Comparison of ENCODE assay signal across 12 mouse cellular contexts in the genomic region with DNA sequence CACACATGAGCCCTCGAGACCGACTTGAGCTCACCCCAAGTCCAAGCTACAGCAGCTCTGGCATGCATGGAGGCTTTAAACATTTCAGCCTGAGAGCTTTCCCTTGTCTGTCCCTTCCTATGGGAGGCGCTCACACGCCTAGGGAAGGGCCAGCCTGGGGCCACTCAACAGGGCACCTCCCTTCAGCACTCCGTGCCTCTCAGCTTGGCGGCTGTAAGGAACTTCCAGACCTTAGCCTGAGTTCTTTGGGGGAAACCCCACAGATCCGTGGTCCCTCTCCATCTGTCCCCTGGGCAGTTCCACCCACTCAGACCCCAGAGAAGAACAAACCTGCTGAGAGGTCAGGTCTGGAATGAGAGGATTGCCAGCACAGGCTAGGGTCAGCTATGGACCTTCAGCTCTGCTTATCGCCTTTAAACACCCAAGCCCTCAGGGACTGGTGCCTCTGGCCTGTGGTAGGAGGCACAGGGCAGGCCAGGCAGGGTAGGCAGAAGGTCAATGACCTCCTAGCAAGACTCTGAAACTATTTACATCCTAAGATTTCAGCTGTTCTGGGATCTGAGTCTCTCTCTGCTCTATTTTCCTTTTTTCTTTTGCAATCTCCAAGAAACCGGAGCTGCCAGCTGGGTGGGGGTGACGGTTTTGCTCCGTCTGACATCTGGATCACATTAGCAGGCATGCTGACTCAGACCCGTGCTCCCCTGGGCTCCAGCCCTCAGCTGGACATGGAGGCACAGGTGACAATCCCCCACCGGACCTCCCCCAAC. TPM values are rescaled to one million over a fixed set of nuclear protein-coding genes. Genes with fewer than 3 reads are reported as not detected.
A peak's percentile ranks its signal among the peaks of the same experiment; 100 is the strongest.
DNase-seq lines count a peak whose midpoint lies in the region; ATAC-seq lines count a peak whose summit lies in the region.
"Had no signal": no experiment of that assay in that cellular context is flagged by ENCODE, and none has a peak within 500 bp of the region (broad histone marks: within the 10 kb centered on the region; RNA-seq: fewer than 3 reads in every experiment).

No protein-coding gene starts in this region.

- no peak overlapping the region for H3K4me3 ChIP-seq in intestine, embryonic 16.5 days (ENCODE audit: low read length)
- H3K4me3 ChIP-seq in intestine, embryonic 15.5 days (replicated peaks): no peak overlapping the region
- H3K4me3 ChIP-seq in limb, embryonic 12.5 days (replicated peaks): no peak overlapping the region
- no peak overlapping the region for H3K4me3 ChIP-seq in forebrain, embryonic 14.5 days (ENCODE audit: low read depth, low read length)
- H3K4me3 ChIP-seq in kidney, embryonic 16.5 days (ENCODE audit: low read length): no peak overlapping the region

- no peaks in the 10 kb centered on the region for H3K27me3 ChIP-seq in intestine, embryonic 16.5 days (replicated peaks; ENCODE audit: control insufficient read depth, insufficient read depth, low read length)
- H3K27me3 ChIP-seq in intestine, embryonic 15.5 days (replicated peaks): no peaks in the 10 kb centered on the region
- no peaks in the 10 kb centered on the region for H3K27me3 ChIP-seq in limb, embryonic 12.5 days
- no peaks in the 10 kb centered on the region for H3K27me3 ChIP-seq in forebrain, embryonic 14.5 days (replicated peaks; ENCODE audit: control insufficient read depth, insufficient read depth, low read length)
- H3K27me3 ChIP-seq in kidney, embryonic 16.5 days (ENCODE audit: insufficient read depth, low read length): no peaks in the 10 kb centered on the region

- H3K4me1 ChIP-seq in intestine, embryonic 16.5 days (ENCODE audit: control insufficient read depth, insufficient read depth, low read length): peaks cover 45% of the 10 kb centered on the region
- H3K4me1 ChIP-seq in intestine, embryonic 15.5 days (replicated peaks): peaks cover 32% of the 10 kb centered on the region
- H3K4me1 ChIP-seq in limb, embryonic 12.5 days (replicated peaks): peaks cover 49% of the 10 kb centered on the region
- H3K4me1 ChIP-seq in forebrain, embryonic 14.5 days (ENCODE audit: control insufficient read depth, insufficient read depth, low read length): no peaks in the 10 kb centered on the region
- peaks cover 12% of the 10 kb centered on the region for H3K4me1 ChIP-seq in kidney, embryonic 16.5 days (ENCODE audit: insufficient read depth, low read length)

- H3K4me2 ChIP-seq in intestine, embryonic 16.5 days (ENCODE audit: low read depth, low read length): no peak overlapping the region
- no peak overlapping the region for H3K4me2 ChIP-seq in intestine, embryonic 15.5 days (replicated peaks)
- H3K4me2 ChIP-seq in limb, embryonic 12.5 days: peak overlapping the region; percentile 28; the same call in 1 of the 2 replicates
- no peak overlapping the region for H3K4me2 ChIP-seq in forebrain, embryonic 14.5 days (ENCODE audit: low read length)
- no peak overlapping the region for H3K4me2 ChIP-seq in kidney, embryonic 16.5 days (replicated peaks; ENCODE audit: low read depth, low read length)

- H3K9ac ChIP-seq in intestine, embryonic 16.5 days (ENCODE audit: low read depth, low read length): peak overlapping the region; percentile 45; the same call in 1 of the 2 replicates
- H3K9ac ChIP-seq in intestine, embryonic 15.5 days: no peak overlapping the region
- H3K9ac ChIP-seq in limb, embryonic 12.5 days (replicated peaks): no peak overlapping the region
- no peak overlapping the region for H3K9ac ChIP-seq in forebrain, embryonic 14.5 days (ENCODE audit: low read length)
- no peak overlapping the region for H3K9ac ChIP-seq in kidney, embryonic 16.5 days (replicated peaks; ENCODE audit: low read length)

- DNase-seq in adipocyte (ENCODE audit: low spot score): peak; percentile 88
- peak; percentile 81 for DNase-seq in gastrocnemius, adult 18-20 months (ENCODE audit: low spot score)
- DNase-seq in forebrain, embryonic 14.5 days (ENCODE audit: low spot score): no peak
- no peak for DNase-seq in frontal cortex, adult 2 months (ENCODE audit: extremely low spot score in 1 of 2, low spot score in 1 of 2)
- DNase-seq: cerebellum, adult 18-20 months; right cerebral cortex, postnatal 4 days had no signal

- peak; percentile 14 for ATAC-seq in intestine, embryonic 16.5 days
- ATAC-seq in intestine, embryonic 15.5 days: no peak
- ATAC-seq in limb, embryonic 12.5 days (ENCODE audit: insufficient number of reproducible peaks, insufficient read depth, low FRiP score, low TSS enrichment, low read depth): no peak
- ATAC-seq in forebrain, embryonic 14.5 days: no peak
- ATAC-seq in kidney, embryonic 16.5 days (ENCODE audit: low FRiP score, low TSS enrichment): no peak
- ATAC-seq: inflammation-experienced regulatory T-cells, adult 6 months had no signal

- 54% methylated on average over 13 of the region's 13 CpGs for WGBS in intestine, embryonic 16.5 days
- 50% methylated on average over 13 of the region's 13 CpGs for WGBS in intestine, embryonic 15.5 days
- WGBS in limb, embryonic 12.5 days: 18% methylated on average over 13 of the region's 13 CpGs
- 58% methylated on average over 13 of the region's 13 CpGs for WGBS in forebrain, embryonic 14.5 days
- 31% methylated on average over 13 of the region's 13 CpGs for WGBS in kidney, embryonic 16.5 days

- no peak overlapping the region; the same call in 1 of the 2 replicates for H3K27ac ChIP-seq in intestine, embryonic 16.5 days (ENCODE audit: low read length)
- H3K27ac ChIP-seq in intestine, embryonic 15.5 days: no peak overlapping the region
- peak overlapping the region; percentile 90 for H3K27ac ChIP-seq in limb, embryonic 12.5 days
- H3K27ac ChIP-seq in forebrain, embryonic 14.5 days (ENCODE audit: low read depth, low read length): no peak overlapping the region
- no peak overlapping the region for H3K27ac ChIP-seq in kidney, embryonic 16.5 days (ENCODE audit: low read length)

- H3K9me3 ChIP-seq in intestine, embryonic 16.5 days (ENCODE audit: control insufficient read depth, low read length): no peaks in the 10 kb centered on the region
- H3K9me3 ChIP-seq in intestine, embryonic 15.5 days: no peaks in the 10 kb centered on the region
- no peaks in the 10 kb centered on the region for H3K9me3 ChIP-seq in limb, embryonic 12.5 days
- H3K9me3 ChIP-seq in forebrain, embryonic 14.5 days (replicated peaks; ENCODE audit: control insufficient read depth, low read length): no peaks in the 10 kb centered on the region
- H3K9me3 ChIP-seq in kidney, embryonic 16.5 days (ENCODE audit: low read length): no peaks in the 10 kb centered on the region
- H3K9me3 ChIP-seq: G1E had no signal

- peaks cover 7% of the 10 kb centered on the region; the same call in 1 of the 2 replicates for H3K36me3 ChIP-seq in intestine, embryonic 16.5 days (ENCODE audit: control insufficient read depth, insufficient read depth, low read length)
- H3K36me3 ChIP-seq in intestine, embryonic 15.5 days: no peaks in the 10 kb centered on the region
- peaks cover 59% of the 10 kb centered on the region for H3K36me3 ChIP-seq in limb, embryonic 12.5 days
- H3K36me3 ChIP-seq in forebrain, embryonic 14.5 days (ENCODE audit: control insufficient read depth, insufficient read depth, low read length): no peaks in the 10 kb centered on the region
- H3K36me3 ChIP-seq in kidney, embryonic 16.5 days (ENCODE audit: insufficient read depth, low read length): no peaks in the 10 kb centered on the region; the same call in none of the 2 replicates
- H3K36me3 ChIP-seq: G1E had no signal

RNA-seq across cellular contexts. Expression of gene Zcchc24, which starts 19.5 kb away (rescaled TPM):
- polyA plus RNA-seq in intestine, embryonic 16.5 days (2015; fragmentation: Nextera tagmentation; extraction: Ambion mirVana): 9.1 and 10.0 TPM in 2 replicates
- polyA plus RNA-seq in intestine, embryonic 15.5 days (2015; fragmentation: Nextera tagmentation; extraction: Ambion mirVana): 20.6 and 21.0 TPM in 2 replicates
- 10 to 100 TPM; 53.7 to 60.4 TPM for total RNA-seq in gastrocnemius, adult 18-20 months (2021)
- polyA plus RNA-seq in limb, embryonic 12.5 days (2016; fragmentation: Nextera tagmentation; extraction: Ambion mirVana): 28.6 and 32.6 TPM in 2 replicates
- 8.0 and 9.8 TPM in 2 replicates for polyA plus RNA-seq in forebrain, embryonic 14.5 days (2014; fragmentation: Nextera tagmentation; extraction: Ambion mirVana)
- polyA plus RNA-seq in frontal cortex, adult 2 months (2012; rRNA removed): 46.0 and 46.3 TPM in 2 replicates
- polyA plus RNA-seq in kidney, embryonic 16.5 days (2015; fragmentation: Nextera tagmentation; extraction: Ambion mirVana): 12.2 and 17.3 TPM in 2 replicates
- polyA plus RNA-seq: G1E had no signal

RNA-seq across cellular contexts. Expression of gene Ppif, which starts 55.4 kb away (rescaled TPM):
- polyA plus RNA-seq in intestine, embryonic 16.5 days (2015; fragmentation: Nextera tagmentation; extraction: Ambion mirVana): 125 and 134 TPM in 2 replicates
- 89.9 and 90.5 TPM in 2 replicates for polyA plus RNA-seq in intestine, embryonic 15.5 days (2015; fragmentation: Nextera tagmentation; extraction: Ambion mirVana)
- total RNA-seq in gastrocnemius, adult 18-20 months (2021): 10 to 100 TPM; 27.3 to 33.8 TPM
- 29.2 and 32.9 TPM in 2 replicates for polyA plus RNA-seq in limb, embryonic 12.5 days (2016; fragmentation: Nextera tagmentation; extraction: Ambion mirVana)
- polyA plus RNA-seq in forebrain, embryonic 14.5 days (2014; fragmentation: Nextera tagmentation; extraction: Ambion mirVana): 25.3 and 28.2 TPM in 2 replicates
- 48.2 and 56.4 TPM in 2 replicates for polyA plus RNA-seq in frontal cortex, adult 2 months (2012; rRNA removed)
- polyA plus RNA-seq in kidney, embryonic 16.5 days (2015; fragmentation: Nextera tagmentation; extraction: Ambion mirVana): 42.4 and 55.5 TPM in 2 replicates

Comparison
In these comparisons a context has a peak if more than half of its experiments do, and no peak if none do; other contexts are left out.
1. DNase-seq: peak in adipocyte (single experiment) and gastrocnemius, adult 18-20 months (single experiment); none in forebrain, embryonic 14.5 days (single experiment) and frontal cortex, adult 2 months (0 of 2).